Mouse (Mus musculus): ENCODE results near the gene Gipc3.
A peak's percentile ranks its signal among the peaks of the same experiment; 100 is the strongest.

DNA sequence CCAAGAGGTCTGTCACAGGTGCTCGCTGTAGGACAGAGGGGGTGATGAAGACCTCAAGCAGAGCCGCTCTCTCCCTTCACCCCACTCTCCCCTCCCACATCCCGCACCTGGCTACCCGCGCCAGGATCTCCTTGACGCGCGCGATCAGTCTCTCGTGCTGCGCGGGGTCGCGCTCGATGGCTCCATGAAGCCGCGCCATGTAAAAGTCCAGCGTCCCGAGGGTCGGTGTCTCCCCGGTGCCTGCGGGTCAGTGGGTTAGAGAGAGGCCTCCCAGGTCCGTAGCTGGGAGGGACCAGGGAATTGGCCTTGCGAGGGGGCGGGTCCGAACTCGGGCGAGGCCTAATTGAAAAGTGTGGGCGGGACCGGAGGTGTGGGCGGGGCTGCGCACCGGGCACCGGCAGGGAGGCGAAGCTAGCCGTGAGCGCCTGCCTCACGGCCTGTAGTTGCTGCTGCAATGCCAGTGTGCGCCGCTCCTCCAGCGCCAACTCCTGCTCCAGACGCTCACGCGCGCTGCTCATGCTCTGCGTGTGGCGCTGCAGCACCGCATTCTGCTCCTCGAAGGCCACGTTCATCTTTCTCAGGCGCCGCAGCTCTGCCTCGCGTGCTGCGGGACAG lies 3.5 kb upstream of the Gipc3 start:
- TF ChIP-seq CTCF (IDR thresholded peaks at IDR 0.05; ENCODE audit: borderline replicate concordance, control insufficient read depth, extremely low read depth, insufficient read depth, low read length, poor library complexity) (0 out of 2 replicates have a peak, but pooled peaks have one; percentile 30), POLR2A (IDR thresholded peaks at IDR 0.05; ENCODE audit: control insufficient read depth, extremely low read depth, insufficient read depth, low read length, poor library complexity) (no peak)

Measured in thymus, adult 2 months (tissue).